Mouse (Mus musculus) thymus, adult 2 months (tissue): ENCODE data around the gene Cradd.

Experiments
- CTCF ChIP-seq: fragments of 200-500 bp; IDR thresholded peaks from 2 replicates; pipeline ENCODE4 v1.5.1; 2012; ENCODE audit warnings: mild to moderate bottlenecking, control low read depth, low read length, moderate library complexity, borderline replicate concordance; ENCODE audit not compliant: control insufficient read depth, poor library complexity, insufficient read depth; ENCODE audit errors: extremely low read depth
- POLR2A ChIP-seq: fragments of 200-500 bp; IDR thresholded peaks from 2 replicates; pipeline ENCODE4 v1.6.1; 2012; ENCODE audit warnings: mild to moderate bottlenecking, low read length, control low read depth, moderate library complexity; ENCODE audit not compliant: control insufficient read depth, poor library complexity, insufficient read depth; ENCODE audit errors: extremely low read depth

DNA sequence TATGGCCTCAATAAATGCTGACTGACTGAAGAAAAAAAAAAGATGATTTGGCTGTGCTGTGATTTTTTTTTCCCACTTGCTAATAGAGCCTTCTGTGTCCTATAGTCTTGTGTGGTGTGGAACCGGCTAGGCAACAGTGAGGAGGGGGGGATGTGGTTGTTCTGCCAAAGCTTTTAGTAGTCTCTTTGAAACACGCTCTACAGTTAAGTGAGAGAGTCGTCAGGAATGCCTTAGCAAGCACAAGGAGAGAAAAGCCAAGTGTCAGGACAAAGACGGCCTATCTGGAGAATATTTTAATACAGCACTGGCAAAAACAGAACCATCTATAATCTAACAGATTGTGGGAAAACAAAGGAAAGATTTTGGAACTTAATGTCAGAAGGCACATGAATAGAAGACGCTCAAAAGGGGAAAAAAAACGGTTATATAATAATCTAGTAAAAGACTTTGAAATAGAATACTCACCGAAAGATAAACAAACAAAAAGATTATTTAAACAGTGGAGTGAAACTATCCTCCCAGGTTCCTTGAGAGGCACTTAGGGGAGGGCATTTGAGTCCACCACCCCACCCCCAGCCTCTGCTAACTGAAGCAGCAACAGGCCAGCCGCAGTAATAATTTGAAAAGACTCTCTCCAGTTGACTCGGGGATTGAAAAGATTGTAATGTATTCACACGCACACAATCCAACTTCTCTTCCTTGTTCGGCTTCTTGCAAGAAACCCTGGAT, 16.9 kb downstream of the Cradd start:
- TF ChIP-seq CTCF: no peak
- no peak for TF ChIP-seq POLR2A
